Mouse (Mus musculus): ENCODE data around the gene Slc30a4. TPM values are rescaled to one million over a fixed set of nuclear protein-coding genes. Genes with fewer than 3 reads are reported as not detected.

Gene Slc30a4
- polyA plus RNA-seq, 2 experiments: 13.6 to 18.4 TPM

- Histone ChIP-seq H3K27me3 (ENCODE audit: control insufficient read depth, insufficient read depth, low read length) (no peaks in the 10 kb centered on the region), H3K4me2 (replicated peaks; ENCODE audit: low read depth, low read length, severe bottlenecking) (no peak overlapping the region), H3K4me3 (replicated peaks; ENCODE audit: low read length) (no peak overlapping the region), H3K36me3 (ENCODE audit: control insufficient read depth, insufficient read depth, low read length) (peaks cover 14% of the 10 kb centered on the region), H3K9me3 (ENCODE audit: control insufficient read depth, low read length) (peaks cover 14% of the 10 kb centered on the region), H3K4me1 (ENCODE audit: control insufficient read depth, insufficient read depth, low read length) (no peaks in the 10 kb centered on the region), H3K27ac (replicated peaks; ENCODE audit: low read depth, low read length) (no peak overlapping the region), H3K9ac (ENCODE audit: low read depth, low read length, severe bottlenecking) (no peak overlapping the region)
- WGBS: 83% methylated on average over 5 of the region's 5 CpGs
- peak; percentile 16 for DNase-seq (ENCODE audit: low spot score)
- ATAC-seq (ENCODE audit: low FRiP score, low read depth): no peak
- no peak for TF ChIP-seq POLR2A (IDR thresholded peaks at IDR 0.05; ENCODE audit: borderline replicate concordance, extremely low read depth, insufficient read depth, insufficient read length)
Observed at GRCm38 (mm10) chr2:122681379-122682137, 20.9 kb downstream of the Slc30a4 start.

- no peak overlapping the region for H3K4me2 ChIP-seq (replicated peaks; ENCODE audit: low read depth, low read length, severe bottlenecking)
- WGBS: 90% methylated on average over 2 of the region's 2 CpGs
- ATAC-seq (ENCODE audit: low FRiP score, low read depth) (no peak), DNase-seq (ENCODE audit: low spot score) (no peak)
- no peak overlapping the region for H3K4me3 ChIP-seq (replicated peaks; ENCODE audit: low read length)
- H3K36me3 ChIP-seq (ENCODE audit: control insufficient read depth, insufficient read depth, low read length): no peaks in the 10 kb centered on the region
- H3K27me3 ChIP-seq (ENCODE audit: control insufficient read depth, insufficient read depth, low read length): no peaks in the 10 kb centered on the region
- H3K9me3 ChIP-seq (ENCODE audit: control insufficient read depth, low read length): no peaks in the 10 kb centered on the region
- TF ChIP-seq POLR2A (IDR thresholded peaks at IDR 0.05; ENCODE audit: borderline replicate concordance, extremely low read depth, insufficient read depth, insufficient read length): no peak
- no peaks in the 10 kb centered on the region for H3K4me1 ChIP-seq (ENCODE audit: control insufficient read depth, insufficient read depth, low read length)
- H3K27ac ChIP-seq (replicated peaks; ENCODE audit: low read depth, low read length): no peak overlapping the region
- H3K9ac ChIP-seq (ENCODE audit: low read depth, low read length, severe bottlenecking): no peak overlapping the region
Observed at GRCm38 (mm10) chr2:122675126-122675525, 27.3 kb downstream of the Slc30a4 start.

GRCm38 (mm10) chr2:122672841-122673240, 29.6 kb downstream of the Slc30a4 start:
- 50% methylated on average over 5 of the region's 5 CpGs for WGBS
- Histone ChIP-seq H3K4me2 (replicated peaks; ENCODE audit: low read depth, low read length, severe bottlenecking) (no peak overlapping the region), H3K9ac (ENCODE audit: low read depth, low read length, severe bottlenecking) (no peak overlapping the region), H3K4me3 (replicated peaks; ENCODE audit: low read length) (no peak overlapping the region), H3K9me3 (ENCODE audit: control insufficient read depth, low read length) (no peaks in the 10 kb centered on the region), H3K36me3 (ENCODE audit: control insufficient read depth, insufficient read depth, low read length) (no peaks in the 10 kb centered on the region), H3K27ac (replicated peaks; ENCODE audit: low read depth, low read length) (no peak overlapping the region), H3K4me1 (ENCODE audit: control insufficient read depth, insufficient read depth, low read length) (no peaks in the 10 kb centered on the region), H3K27me3 (ENCODE audit: control insufficient read depth, insufficient read depth, low read length) (no peaks in the 10 kb centered on the region)
- ATAC-seq (ENCODE audit: low FRiP score, low read depth) (no peak), DNase-seq (ENCODE audit: low spot score) (no peak)
- TF ChIP-seq POLR2A (IDR thresholded peaks at IDR 0.05; ENCODE audit: borderline replicate concordance, extremely low read depth, insufficient read depth, insufficient read length): no peak

GRCm38 (mm10) chr2:122671714-122672113, 30.7 kb downstream of the Slc30a4 start:
- no peak for DNase-seq (ENCODE audit: low spot score)
- no peaks in the 10 kb centered on the region for H3K9me3 ChIP-seq (ENCODE audit: control insufficient read depth, low read length)
- H3K27me3 ChIP-seq (ENCODE audit: control insufficient read depth, insufficient read depth, low read length): no peaks in the 10 kb centered on the region
- no peak overlapping the region for H3K9ac ChIP-seq (ENCODE audit: low read depth, low read length, severe bottlenecking)
- no peak overlapping the region for H3K4me3 ChIP-seq (replicated peaks; ENCODE audit: low read length)
- no peak for TF ChIP-seq POLR2A (IDR thresholded peaks at IDR 0.05; ENCODE audit: borderline replicate concordance, extremely low read depth, insufficient read depth, insufficient read length)
- 62% methylated on average over 5 of the region's 5 CpGs for WGBS
- ATAC-seq (ENCODE audit: low FRiP score, low read depth): no peak
- H3K36me3 ChIP-seq (ENCODE audit: control insufficient read depth, insufficient read depth, low read length): no peaks in the 10 kb centered on the region
- no peaks in the 10 kb centered on the region for H3K4me1 ChIP-seq (ENCODE audit: control insufficient read depth, insufficient read depth, low read length)
- H3K27ac ChIP-seq (replicated peaks; ENCODE audit: low read depth, low read length): no peak overlapping the region
- no peak overlapping the region for H3K4me2 ChIP-seq (replicated peaks; ENCODE audit: low read depth, low read length, severe bottlenecking)

GRCm38 (mm10) chr2:122667856-122668255, 34.6 kb downstream of the Slc30a4 start:
- DNase-seq (ENCODE audit: low spot score): peak; percentile 53

More at GRCm38 (mm10) chr2:122667856-122668255, 34.6 kb downstream of the Slc30a4 start:
- WGBS: 52% methylated on average over 5 of the region's 5 CpGs
- no peak overlapping the region for H3K4me3 ChIP-seq (replicated peaks; ENCODE audit: low read length)
- H3K36me3 ChIP-seq (ENCODE audit: control insufficient read depth, insufficient read depth, low read length): no peaks in the 10 kb centered on the region
- no peak for TF ChIP-seq POLR2A (IDR thresholded peaks at IDR 0.05; ENCODE audit: borderline replicate concordance, extremely low read depth, insufficient read depth, insufficient read length)
- H3K9ac ChIP-seq (ENCODE audit: low read depth, low read length, severe bottlenecking): no peak overlapping the region
- no peaks in the 10 kb centered on the region for H3K4me1 ChIP-seq (ENCODE audit: control insufficient read depth, insufficient read depth, low read length)
- no peak overlapping the region for H3K4me2 ChIP-seq (replicated peaks; ENCODE audit: low read depth, low read length, severe bottlenecking)
- ATAC-seq (ENCODE audit: low FRiP score, low read depth): no peak
- no peak overlapping the region for H3K27ac ChIP-seq (replicated peaks; ENCODE audit: low read depth, low read length)
- H3K9me3 ChIP-seq (ENCODE audit: control insufficient read depth, low read length): no peaks in the 10 kb centered on the region
- H3K27me3 ChIP-seq (ENCODE audit: control insufficient read depth, insufficient read depth, low read length): no peaks in the 10 kb centered on the region

All from limb, embryonic 14.5 days (tissue).